Mouse (Mus musculus) monocyte, adult 5-6 weeks (primary cell): Measurements from ENCODE around the gene Gm3029. TPM values are rescaled to one million over a fixed set of nuclear protein-coding genes. Genes with fewer than 3 reads are reported as not detected.
"Not testable (repeated sequence)": the region's sequence is repeated elsewhere in the genome, so short reads cannot be mapped to it uniquely, and the experiment has no call there.

Experiments used
- ATAC-seq: fragments of 153-309, 156-312 bp; replicated peaks from 2 replicates; pipeline ENCODE4 v1.8.0; 2017; ENCODE audit warnings: mild to moderate bottlenecking; ENCODE audit not compliant: low TSS enrichment, insufficient number of reproducible peaks, severe bottlenecking, poor library complexity, low FRiP score
- total RNA-seq: library from RNA; stranded (forward); fragments of 200-1000, 200-491, 200-594 nt; gene quantifications from 3 replicates; pipeline ENCODE4 v1.2.3, GENCODE M21; 2017

The Gm3029 gene
- total RNA-seq, result not detected in 3 replicates

GRCm38 (mm10) chr14:3931456-3931855 is at the start of gene Gm3029:
TSS of gene Gm3029 (plus strand) at chr14:3931756.
- not testable (repeated sequence) for ATAC-seq

DNA sequence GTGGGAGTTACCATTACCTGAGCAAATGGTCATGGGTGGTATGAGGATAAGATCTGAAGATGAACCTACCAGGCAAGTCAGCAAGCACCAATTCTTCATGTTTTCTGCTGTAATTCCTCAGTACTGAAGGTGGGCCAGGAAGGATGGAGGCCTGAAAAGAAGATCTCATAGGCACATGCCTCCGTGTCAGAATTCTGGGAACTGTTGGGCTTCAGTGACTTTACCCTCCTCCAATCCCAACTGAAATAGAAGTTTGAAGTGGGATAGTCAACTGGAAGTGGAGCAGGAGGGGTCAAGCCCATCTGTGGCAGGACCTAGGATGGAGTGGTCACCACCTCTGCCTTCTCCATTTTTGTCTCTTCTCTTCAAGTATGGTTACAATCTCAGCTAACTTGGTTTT is 47.7 kb upstream of the Gm3029 start, which contains the start of gene Gm2916:
Gene Gm2916, plus strand, starts transcription at position 301 of the 400 bp plus-strand sequence.
- not testable (repeated sequence) for ATAC-seq

- not testable (repeated sequence) for ATAC-seq
These were observed 31.7 kb downstream of the Gm3029 start, which contains the start of gene Gm3095 for GRCm38 (mm10) chr14:3963247-3963646. TSS of gene Gm3095 (plus strand) at chr14:3963547.

Other genes with a start within 250 kb of the Gm3029 start
- not detected in 3 replicates for gene Gm3043, start 243.0 kb upstream of the Gm3029 start, total RNA-seq
- not detected in 3 replicates for gene Gm3002, start 121.7 kb upstream of the Gm3029 start, total RNA-seq
- gene Gm3033, start 85.5 kb upstream of the Gm3029 start, total RNA-seq, result not detected in 3 replicates
- gene Gm2916, start 47.6 kb upstream of the Gm3029 start, total RNA-seq, result not detected in 3 replicates
- gene Gm3095, start 31.8 kb downstream of the Gm3029 start, total RNA-seq, result not detected in 3 replicates
- not detected in 3 replicates for gene Gm3099, start 66.6 kb downstream of the Gm3029 start, total RNA-seq
- gene Gm5796, start 92.2 kb downstream of the Gm3029 start, total RNA-seq, result not detected in 3 replicates
- gene Gm3115, start 152.4 kb downstream of the Gm3029 start, total RNA-seq, result not detected in 3 replicates
- gene Gm8108, start 178.8 kb downstream of the Gm3029 start, total RNA-seq, result not detected in 3 replicates
- not detected in 3 replicates for gene Gm3127, start 233.3 kb downstream of the Gm3029 start, total RNA-seq